Mouse (Mus musculus) testis, adult 10 weeks (tissue): ENCODE data around the gene Lhfpl2. TPM values are rescaled to one million over a fixed set of nuclear protein-coding genes. Genes with fewer than 3 reads are reported as not detected.

ENCODE experiments used
- polyA plus RNA-seq: library from polyadenylated mRNA; stranded (reverse); fragments of 350-450 nt; fragmentation: Illumina TruSeq; extraction: RNeasy Lipid Tissue Mini Kit (QIAGEN cat#74804); gene quantifications from one replicate; pipeline ENCODE4 v1.2.3, GENCODE M21; 2014; ENCODE audit warnings: low read depth, low replicate concordance

The Lhfpl2 gene
- polyA plus RNA-seq: 1.7 TPM

DNA sequence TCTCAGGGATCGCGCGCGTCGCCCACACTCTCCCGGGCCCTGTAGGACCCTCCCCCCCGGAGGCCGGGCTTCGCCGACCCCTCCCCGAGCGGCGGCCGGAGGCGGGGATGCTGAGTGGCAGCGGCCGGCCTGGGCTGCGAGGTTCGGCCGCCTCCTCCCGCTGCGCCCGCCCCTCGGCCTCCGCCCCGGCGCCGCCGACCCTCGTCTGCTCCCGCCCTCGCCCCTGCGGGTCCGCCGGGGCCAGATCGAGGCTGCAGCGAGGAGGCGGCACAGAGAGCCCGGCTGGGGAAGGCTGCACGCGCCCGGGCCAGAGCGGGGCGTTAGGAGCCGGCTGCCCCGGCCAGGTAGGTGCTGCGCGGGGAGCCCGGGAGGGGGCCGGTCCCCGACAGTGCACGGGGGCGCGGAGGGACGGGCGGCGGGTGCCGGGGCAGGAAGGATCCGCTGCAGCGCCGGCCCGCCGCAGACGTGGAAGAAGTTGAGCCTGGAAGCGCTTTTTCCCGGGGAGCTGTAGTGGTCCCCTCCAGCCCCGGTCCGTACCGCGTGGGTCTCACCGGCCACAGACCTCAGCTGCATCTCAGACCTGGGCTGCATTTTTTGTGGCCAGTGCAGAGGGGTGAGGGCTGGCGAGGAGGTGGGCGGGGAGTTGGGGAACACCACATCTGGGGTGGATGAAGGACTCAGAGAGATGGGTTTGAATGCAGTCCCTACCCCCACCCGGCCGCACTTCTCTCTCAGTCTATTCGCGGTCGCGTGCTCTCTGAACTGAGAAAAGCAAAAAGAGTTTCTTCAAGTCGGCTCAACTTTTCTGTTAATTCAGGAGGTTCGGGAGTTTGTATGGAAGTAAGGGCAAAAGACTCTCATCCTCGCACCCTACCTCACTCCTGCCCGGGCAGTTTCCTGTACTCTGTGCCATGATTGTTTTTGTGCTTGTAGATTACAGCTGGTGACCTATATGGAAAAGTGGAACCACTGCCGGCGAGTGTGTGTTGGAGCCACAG, at the start of gene Lhfpl2:
Gene Lhfpl2 (plus strand): TSS at position 234 of the 998 bp plus-strand sequence.

Other genes with a start within 250 kb of the Lhfpl2 start
- gene Scamp1, start 228.1 kb downstream of the Lhfpl2 start, polyA plus RNA-seq: 132 TPM